Mouse (Mus musculus): ENCODE measurements around the gene Abl2.
"Not testable (repeated sequence)": the region's sequence is repeated elsewhere in the genome, so short reads cannot be mapped to it uniquely, and the experiment has no call there.

Gene Abl2

DNA sequence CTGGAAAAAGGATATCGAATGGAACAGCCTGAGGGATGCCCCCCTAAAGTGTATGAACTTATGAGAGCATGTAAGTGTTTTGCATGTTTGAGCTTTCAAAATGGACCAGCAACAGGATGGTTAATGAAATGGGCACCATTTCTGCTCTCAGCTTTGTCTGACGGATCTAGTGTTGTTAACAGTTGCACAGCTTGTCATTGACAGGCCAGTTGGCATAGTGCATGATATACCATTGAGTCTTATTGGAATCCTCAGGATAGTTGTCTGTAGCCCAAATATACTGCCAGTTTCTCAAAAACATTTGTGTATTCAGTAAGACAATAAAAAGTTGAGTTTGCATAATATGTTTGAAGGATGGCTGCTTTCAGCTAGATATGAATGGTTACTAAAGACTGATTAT, 76.6 kb downstream of the Abl2 start:
- DNase-seq (ENCODE audit: low spot score): no peak

DNA sequence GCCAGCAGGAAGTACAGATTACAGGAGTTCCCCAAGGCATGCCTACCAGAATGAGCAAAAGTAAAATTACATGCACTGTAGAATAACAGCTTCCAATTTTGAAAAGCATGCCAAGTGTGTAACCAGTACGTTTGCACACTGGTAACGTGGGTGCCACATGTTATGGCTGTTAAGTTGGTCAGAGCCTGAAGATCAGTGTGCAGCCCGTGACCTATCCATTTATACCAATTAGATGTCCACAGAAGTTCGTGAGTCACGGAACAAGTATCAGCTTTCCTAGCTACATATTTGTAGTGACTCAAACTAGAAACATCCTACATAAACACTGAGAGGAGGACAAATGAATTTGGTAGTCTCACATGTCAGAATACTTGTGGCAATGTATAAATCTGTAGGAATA, 80.9 kb downstream of the Abl2 start:
- no peak for DNase-seq (ENCODE audit: low spot score)

DNA sequence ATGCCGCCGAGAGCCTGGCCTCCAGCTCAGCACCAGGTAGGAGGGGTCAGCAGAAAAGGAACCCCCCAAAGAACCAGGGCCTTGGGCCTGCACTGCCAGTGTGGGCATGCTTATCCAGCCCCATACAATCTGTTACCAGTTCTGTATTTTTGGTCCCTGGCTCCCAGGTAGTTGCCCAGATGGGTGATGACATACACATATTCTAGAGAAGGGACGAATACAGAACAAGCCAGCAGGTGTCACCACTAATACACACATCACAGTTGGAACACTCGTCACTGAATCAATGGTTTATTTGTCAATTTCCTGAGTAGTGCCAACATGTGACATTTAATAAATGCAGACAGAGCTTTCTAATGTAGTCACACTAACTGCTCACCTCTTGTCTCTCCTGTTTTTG, 82.0 kb downstream of the Abl2 start:
- DNase-seq (ENCODE audit: low spot score): no peak

DNA sequence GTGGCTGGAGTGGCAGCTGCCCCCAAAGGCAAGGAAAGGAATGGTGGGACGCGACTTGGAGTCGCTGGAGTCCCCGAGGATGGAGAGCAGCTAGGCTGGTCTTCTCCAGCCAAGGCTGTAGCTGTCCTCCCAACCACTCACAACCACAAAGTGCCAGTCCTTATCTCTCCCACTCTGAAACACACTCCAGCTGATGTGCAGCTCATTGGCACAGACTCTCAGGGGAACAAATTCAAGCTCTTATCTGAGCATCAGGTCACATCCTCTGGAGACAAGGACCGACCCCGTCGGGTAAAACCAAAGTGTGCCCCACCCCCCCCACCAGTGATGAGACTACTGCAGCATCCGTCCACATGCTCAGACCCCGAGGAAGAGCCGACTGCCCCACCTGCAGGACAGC, 83.2 kb downstream of the Abl2 start:
- DNase-seq (ENCODE audit: low spot score): no peak

DNA sequence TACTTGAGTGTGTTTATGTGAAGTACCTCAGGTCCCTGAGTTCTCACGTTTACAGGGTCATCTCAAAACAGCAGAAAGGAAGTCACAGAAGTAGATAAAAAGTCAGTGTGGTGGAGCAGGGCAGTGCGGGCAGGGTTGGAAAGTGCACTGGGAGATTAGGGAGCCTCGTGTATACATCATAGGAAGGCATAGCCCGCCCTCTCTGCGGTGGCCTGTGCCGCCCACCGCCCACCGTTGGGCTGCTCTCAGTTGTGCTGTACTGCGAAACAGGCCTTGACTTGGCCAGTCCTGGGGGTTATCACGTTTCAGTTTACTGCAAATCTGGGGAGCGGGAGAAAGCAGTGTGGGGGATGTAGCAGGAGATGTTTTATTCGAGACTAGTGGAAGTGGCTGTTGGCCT, 84.2 kb downstream of the Abl2 start:
- DNase-seq (ENCODE audit: low spot score): no peak

DNA sequence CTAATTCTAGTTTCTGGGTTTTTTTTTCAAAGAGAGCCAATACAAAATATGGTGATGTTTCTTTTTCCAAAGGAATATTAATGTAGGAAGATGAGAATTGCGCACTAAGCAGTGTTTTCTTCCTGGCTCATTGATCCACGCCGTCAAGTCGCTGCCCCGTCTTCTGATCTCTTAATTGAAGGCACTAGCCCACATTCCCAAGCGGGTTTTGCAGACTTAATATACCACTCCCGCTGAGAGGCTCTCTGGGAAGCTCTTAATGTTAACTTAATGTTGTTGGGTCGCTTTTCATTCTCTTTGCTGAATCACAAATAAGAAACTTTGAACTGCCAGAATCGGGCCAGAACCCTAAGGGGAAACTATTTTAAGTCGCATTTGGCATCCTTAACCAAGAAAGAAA, 85.5 kb downstream of the Abl2 start:
- no peak for DNase-seq (ENCODE audit: low spot score)

DNA sequence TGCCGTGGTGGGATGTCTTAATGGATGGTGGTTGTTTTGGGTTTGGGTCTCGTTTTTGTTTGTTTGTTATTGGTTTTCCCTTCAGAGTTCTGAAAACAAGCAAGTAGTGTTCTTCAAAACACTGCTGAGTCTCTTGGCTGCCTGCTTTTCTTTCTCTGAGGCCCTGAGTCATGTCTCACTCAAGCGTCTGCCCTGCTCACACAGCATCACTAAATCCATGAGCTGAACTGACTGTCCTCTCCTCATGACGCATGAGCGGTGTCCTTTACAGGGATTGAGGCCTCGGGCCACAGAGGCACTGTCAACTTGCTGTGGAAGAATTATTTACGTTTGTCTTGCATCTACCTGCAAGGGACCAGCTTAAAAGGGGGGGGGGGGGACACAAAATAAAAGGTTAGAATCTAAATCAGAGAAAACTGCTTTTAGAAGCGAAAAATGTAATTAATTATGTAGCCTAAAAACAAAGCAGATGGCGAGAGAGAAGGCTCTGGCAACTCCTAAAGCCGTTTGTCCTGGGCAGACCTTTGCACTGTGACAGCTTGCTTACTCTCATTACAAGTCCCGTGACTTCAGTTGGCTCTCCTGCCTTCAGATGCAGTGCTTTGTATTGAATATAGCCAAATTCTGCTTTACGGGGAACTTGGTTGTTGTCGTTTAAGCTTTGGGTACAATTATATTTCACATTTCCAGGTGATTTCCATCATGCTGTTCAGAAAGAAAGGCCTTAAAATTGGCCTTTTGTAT, 86.4 kb downstream of the Abl2 start:
- no peak for DNase-seq (ENCODE audit: low spot score)

DNA sequence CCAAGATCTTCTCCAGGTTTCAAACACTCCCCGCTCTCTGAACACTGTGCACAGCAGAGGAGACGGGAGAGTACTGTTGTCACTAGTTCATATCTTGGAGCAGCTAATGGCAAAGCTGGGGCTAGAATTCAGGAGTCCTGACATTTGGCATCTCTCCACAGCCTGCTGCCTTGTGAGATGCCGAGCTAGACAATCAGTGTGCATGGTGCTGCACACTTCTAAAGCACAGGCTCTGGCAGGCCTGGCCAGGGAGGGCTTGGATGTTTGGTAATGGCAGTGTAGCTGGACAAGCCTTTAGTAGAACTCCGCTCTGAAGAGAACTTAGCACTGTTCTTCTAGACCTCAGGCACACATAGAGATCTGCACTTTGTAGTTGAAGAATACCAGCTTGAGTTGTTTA, 87.4 kb downstream of the Abl2 start:
- DNase-seq (ENCODE audit: low spot score): no peak

DNA sequence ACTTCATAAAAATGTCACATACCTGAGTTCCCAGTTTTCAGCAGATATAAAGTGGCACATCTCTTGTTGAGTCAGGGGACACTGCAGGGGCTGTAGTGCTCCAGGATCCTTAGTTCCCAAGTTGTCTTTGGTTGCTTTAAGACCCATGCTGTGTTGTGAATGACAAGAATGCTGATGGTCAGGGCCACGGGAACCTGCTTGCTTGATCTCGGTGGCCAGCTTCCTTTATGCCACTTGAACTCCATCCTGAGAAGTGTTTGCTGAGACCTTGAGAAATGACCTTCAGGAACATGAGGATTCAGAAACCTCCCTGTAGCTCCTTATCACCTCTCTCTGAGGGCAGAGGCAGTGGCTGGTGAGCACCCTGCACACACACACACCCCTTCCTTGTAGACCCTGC, 90.1 kb downstream of the Abl2 start:
- DNase-seq (ENCODE audit: low spot score): no peak

DNA sequence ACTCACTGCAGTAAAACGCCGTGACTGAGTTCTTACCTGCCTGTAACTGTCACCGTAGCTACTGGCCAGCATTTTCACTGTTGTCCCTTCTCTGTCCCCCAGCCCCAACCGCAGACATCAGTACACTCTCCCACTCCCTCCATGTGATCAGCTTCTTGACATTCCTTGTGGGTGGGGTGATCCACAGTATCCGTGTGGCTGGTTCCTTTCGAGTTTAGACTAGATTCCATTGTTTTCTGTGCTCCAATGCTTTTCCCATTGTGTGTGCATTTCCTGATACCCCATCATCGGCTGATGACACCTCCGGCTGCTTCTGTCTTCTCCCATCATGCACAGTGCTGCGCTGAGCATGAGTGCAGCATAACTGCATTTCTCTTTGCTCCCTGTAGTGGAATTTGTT, 92.0 kb downstream of the Abl2 start:
- no peak for DNase-seq (ENCODE audit: low spot score)

DNA sequence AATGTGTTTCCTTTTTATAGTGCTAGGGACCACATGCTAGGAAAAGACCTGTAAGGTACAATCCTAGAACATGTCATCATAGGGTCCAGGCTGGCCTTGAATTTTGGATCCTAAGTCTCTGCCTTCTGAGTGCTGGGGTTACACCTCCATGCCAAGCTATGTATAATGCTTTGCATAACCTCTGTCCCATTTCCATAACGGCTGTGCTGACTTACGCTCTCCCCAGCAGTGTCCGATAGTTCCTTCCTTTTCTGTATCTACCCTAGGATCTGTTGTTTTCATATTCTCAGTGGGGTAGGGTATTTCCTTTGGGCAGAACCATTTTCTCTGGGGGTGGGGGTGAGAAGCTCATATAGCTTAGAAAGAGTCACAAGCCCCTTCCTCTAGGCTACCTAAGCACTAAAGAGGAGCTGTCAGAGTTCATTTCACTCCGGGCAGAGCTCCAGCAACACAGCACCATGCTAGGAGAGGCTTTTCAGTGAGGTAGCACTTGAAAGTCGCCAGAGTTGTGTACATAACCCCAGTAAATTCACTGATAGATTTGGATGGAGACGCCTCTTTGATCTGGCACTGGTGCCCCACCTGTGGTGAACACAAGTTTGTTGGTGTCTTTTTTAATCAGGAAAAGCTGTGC, 93.7 kb downstream of the Abl2 start:
- no peak for DNase-seq (ENCODE audit: low spot score)

DNA sequence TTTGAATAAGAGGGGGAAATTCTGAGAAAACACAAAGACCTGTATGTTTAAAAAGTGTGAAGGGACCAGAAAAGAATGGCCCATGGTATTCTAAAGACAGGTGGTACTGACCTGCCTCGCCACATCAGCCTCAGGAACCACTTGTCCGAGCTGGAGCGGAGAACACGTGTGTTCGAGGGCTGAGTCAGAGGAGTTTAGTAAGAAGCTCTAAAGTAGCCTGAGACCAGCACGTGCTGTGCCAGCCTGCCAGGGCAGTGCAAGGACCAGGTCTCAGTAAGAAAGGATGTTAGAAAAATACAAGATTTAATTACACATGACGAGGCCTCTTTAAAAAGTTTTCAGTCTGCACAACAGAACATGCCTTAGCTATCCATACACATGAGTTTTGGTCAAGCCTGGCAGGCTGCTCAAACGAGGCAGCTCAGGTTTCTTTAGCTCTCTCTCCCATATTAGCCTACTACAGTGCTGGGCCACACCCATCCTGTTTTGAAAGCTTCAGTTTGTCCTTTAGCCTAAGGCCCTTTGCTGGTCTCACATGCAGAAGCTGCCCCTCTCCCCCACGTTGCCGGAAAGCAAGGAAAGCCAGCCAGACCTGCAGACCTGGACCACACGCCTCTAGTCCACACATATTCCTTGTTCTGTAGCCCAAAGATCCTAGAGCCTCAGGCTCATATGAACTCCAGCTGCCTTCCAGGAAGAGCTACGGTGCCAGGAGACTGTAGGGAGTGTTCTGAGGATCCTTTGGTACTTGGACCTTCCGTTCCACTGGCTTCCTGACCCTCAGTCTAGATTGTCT, 96.3 kb downstream of the Abl2 start:
- no peak for DNase-seq (ENCODE audit: low spot score)

DNA sequence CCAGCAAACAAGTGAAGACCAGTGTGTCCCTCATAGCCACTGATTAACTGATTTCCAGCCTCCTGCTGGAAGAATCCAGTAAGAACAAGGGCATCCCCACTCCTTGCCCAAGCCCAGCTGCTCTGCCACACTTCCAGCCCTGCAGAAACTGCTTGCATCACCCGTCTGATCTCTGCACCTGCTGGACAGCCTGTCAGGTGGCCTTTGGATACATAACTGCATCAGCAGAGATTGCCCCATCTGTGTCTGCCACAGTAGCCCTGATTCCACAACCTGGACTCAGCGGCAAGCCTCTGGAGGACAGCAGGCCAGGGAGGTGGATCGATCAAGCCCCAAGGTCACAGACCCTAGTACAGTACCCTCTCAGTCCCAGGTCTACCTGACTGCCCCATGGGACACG, 98.9 kb downstream of the Abl2 start:
- no peak for DNase-seq (ENCODE audit: low spot score)

DNA sequence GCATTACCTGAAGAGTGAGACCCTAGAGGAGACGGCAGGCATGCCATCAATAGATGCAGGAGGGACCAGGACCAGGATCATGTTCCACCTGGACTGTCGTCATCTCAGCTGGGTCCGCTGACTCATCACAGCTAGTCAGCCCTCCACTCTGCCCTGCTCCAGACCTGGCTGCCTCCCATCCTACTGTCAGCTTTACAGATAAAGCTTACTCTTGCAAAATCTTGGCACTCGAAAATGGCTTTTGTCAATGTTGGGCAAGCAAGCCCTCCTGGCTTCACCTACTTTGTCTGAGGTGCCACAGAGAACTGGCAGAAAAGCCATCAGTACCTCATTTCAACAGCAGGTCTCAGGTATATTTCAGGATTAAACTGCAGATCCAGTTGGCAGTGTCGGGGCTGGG, 100.1 kb downstream of the Abl2 start:
- no peak for DNase-seq (ENCODE audit: low spot score)

DNA sequence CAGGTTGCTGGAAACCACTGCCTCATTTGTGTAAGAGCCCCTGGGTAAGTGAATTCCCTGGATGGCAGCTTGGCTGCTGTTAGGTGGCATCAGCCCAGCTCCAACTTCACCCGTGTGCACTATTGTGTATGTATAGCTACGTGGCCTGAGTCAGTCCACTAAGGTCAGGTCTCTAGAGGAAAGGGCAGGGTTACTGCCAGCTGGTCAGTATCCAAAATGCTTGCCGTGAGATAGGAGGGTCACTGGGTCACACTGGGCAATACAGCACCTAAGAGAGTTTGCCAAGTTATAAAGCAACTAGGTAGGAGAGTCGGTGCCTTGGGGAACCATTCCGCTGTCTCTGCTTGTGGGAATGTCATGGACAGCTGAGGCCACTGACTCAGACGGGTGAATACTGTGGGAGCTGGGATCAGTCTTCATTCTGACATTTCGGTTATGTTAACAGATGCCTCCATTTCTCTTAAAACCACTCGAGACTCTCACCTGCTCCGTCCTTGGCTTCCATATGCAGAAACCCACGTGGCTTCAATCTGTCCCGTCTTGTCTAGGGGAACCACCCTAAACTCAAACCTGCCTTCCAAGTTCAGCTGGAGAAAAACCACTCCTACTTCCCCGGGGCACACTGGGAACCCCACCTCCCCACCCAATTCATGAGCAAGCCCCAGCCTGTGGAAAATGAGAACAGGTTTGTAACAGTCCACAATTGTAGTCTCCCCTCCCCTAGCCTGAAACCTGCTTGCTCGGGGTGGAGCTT, 101.5 kb downstream of the Abl2 start:
- DNase-seq (ENCODE audit: low spot score): no peak

DNA sequence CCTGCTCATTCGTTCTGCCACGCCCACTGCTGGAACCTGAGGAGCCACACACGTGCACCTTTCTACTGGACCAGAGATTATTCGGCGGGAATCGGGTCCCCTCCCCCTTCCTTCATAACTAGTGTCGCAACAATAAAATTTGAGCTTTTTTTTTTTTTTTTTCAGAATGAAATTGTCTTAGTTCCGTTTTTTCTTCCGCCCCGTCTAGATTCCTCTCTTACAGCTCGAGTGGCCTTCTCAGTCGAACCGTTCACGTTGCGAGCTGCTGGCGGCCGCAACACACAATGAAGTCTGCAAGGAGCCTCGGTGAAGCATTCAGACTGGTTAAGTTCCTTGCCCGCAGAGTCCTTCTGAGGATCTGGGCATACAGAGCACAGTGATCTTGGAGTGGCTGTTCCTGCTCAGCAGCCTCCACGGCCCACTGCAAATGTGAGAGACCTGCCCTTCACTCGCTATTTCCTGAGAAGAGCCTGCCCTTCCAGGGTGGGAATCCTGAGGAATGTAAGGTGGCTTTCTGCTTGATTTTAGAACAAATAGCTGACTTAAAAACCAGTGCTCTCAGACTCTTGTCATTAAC, 102.2 kb downstream of the Abl2 start:
- not testable (repeated sequence) for DNase-seq (ENCODE audit: low spot score)

DNA sequence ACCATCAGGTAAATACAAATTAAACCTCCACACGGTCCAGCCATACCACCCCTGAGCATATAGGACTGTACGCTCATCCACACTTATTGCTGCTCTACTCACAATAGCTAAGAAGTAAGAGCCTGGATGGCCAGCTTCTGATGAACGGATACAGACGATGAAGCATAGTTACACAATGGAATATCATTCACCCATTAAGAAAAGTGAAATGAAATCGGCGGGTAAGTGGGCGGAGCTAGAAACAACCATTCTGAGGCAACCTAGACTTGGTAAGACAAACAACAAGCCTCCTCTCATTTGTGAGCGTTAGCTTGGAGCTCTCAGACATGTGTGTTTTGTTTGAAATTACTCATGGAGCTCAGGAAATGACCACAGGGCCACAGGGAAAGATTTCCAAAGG, 107.2 kb downstream of the Abl2 start:
- no peak for DNase-seq (ENCODE audit: low spot score)

DNA sequence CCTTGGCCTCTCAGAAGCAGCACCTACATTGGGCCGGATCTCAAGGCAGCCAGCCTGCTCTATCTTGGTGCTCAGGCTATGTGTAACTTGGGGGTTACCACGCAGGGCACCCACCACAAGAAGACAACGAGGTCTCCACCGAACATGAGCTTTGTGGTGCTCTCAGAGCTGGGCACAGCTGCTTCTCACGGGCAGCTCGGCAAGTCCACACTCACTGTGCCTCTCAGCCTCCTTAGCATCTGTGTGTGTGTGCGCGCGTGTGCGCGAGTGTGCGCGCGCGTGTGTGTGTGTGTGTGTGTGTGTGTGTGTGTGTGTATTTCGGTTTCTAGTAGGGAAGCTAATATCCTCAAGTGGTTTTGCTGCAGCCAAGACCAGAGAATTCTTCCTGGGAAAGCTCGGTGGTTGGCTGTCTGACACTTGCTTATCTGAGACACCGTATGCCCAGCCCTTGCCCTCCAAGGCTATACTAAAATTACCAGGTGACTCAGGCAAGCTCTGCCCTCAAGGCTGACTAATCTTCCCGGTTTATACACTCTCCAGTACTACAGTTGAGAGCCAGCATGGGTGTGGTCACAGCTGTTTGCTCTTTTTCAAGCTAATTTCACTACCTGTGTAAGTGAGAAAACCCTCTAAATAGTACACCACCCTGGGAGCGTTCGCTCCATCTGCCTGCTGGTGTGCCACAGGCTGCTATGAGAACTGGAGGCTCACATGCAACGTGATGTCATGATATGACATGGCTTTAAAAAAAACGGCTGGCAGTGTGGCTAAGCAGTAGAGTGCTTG, 108.7 kb downstream of the Abl2 start:
- DNase-seq (ENCODE audit: low spot score): no peak

DNA sequence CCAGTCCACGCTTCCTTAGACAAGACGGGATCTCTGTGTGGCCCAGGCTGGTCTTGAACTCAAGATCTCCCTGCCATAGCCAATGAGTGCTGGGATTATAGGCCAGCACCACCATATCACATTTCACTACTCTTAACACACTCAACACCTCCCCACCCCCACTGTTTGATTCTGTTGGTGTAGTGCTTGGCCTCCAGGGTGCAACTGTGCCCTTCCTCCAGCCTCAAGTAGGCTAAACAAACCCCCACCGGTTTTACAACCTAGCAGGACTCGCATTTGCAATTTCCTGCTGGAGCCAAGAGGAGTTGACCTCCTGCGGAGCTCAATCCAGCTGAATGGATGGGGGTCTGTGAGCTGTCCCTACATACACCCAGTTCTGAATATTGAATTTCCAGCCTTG, 110.0 kb downstream of the Abl2 start:
- DNase-seq (ENCODE audit: low spot score): no peak

DNA sequence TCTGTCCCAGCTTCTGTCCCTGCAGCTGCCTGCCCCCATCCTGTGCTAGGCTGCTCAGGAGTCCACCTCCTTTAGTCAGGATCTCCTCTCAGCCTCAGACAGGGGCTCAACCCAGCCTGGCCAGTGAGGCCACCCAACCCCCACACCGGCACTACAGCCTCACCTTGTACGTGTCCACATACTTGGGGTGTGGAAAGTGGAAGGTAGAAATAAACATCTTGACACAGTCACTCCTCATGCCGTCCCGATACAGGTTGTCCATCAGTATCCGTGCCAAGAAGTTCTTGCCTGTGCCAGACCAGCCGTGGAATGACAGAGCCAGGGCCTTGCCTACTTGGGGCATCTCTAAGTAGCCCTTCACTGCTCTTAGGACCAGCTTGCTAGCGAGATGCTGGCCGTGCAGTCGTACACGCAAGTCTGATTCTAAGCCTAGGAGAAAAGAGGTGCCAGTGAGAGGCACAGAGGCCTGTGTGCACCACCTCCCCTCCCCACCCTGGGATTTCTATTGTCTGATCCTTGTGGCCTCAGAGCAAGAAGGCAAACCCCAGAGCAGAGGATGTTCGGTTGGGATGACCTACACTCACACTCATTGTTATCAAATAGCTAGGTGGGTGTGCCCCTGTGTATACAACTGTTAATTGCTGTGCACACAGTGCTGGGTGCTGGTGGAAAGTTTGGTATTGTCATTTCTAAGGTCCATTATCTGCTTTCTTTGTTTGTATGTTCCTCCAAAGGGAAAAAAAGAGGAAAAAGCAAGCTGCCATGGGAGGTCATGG, 110.8 kb downstream of the Abl2 start:
- no peak for DNase-seq (ENCODE audit: low spot score)

DNA sequence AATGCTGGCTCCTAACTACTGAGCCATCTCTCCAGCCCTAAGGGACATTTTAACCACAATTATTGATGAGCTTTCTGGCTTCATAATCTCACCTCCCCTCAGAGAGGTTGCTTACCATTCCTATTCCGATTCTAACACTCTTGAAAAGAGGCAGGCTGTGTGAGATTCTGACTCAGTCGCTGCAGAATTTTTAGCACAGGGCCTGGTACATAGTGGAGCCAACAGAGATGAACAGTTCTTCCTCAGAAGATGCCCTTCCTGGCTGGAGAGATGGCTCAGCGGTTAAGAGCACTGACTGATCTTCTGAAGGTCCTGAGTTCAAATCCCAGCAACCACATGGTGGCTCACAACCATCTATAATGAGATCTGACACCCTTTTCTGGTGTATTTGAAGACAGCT, 113.3 kb downstream of the Abl2 start:
- no peak for DNase-seq (ENCODE audit: low spot score)
